Mouse (Mus musculus) intestine, embryonic 16.5 days (tissue): ENCODE measurements around the gene Dlg2. TPM values are rescaled to one million over a fixed set of nuclear protein-coding genes. Genes with fewer than 3 reads are reported as not detected.

Source experiments
- ATAC-seq: fragments of 200-750 bp; cut with Nextera tagmentation; 2 replicates; pipeline ENCODE4 v1.8.0; 2017; ENCODE audit warnings: moderate TSS enrichment, moderate library complexity
- H3K27ac ChIP-seq: fragments of 300-500 bp; sonication (generic); 2 replicates; pipeline ENCODE4 v1.5.1; 2014; ENCODE audit warnings: mild to moderate bottlenecking, low read length
- H3K27me3 ChIP-seq: fragments of 300-500 bp; sonication (generic); replicated peaks from 2 replicates; pipeline ENCODE4 v1.6.1; 2014; ENCODE audit warnings: low read length, control low read depth, mixed read lengths; ENCODE audit not compliant: control insufficient read depth, insufficient read depth
- H3K36me3 ChIP-seq: fragments of 300-500 bp; sonication (generic); 2 replicates; pipeline ENCODE4 v1.6.1; 2014; ENCODE audit warnings: low read length, control low read depth; ENCODE audit not compliant: control insufficient read depth, insufficient read depth
- H3K4me1 ChIP-seq: fragments of 300-500 bp; sonication (generic); 2 replicates; pipeline ENCODE4 v1.6.1; 2014; ENCODE audit warnings: low read length, control low read depth, mixed read lengths; ENCODE audit not compliant: control insufficient read depth, insufficient read depth
- H3K4me2 ChIP-seq: fragments of 300-500 bp; sonication (generic); 2 replicates; pipeline ENCODE4 v1.6.1; 2014; ENCODE audit warnings: low read depth, low read length, control low read depth
- H3K4me3 ChIP-seq: fragments of 300-500 bp; sonication (generic); 2 replicates; pipeline ENCODE4 v1.5.1; 2014; ENCODE audit warnings: mild to moderate bottlenecking, low read length
- H3K9ac ChIP-seq: fragments of 300-500 bp; sonication (generic); 2 replicates; pipeline ENCODE4 v1.6.1; 2014; ENCODE audit warnings: low read depth, low read length
- H3K9me3 ChIP-seq: fragments of 300-500 bp; sonication (generic); 2 replicates; pipeline ENCODE4 v1.6.1; 2016; ENCODE audit warnings: low read length, control low read depth; ENCODE audit not compliant: control insufficient read depth
- WGBS: fragments of 180-500 bp; shearing (Covaris S2); extraction: QIAGEN DNeasy Blood & Tissue Kit; methylation state at CpG from one replicate; pipeline ENCODE4 v1.1.7; 2014; 5-methylcytosine and 5-hydroxymethylcytosine counted together
- polyA plus RNA-seq: library from polyadenylated mRNA; unstranded; fragments of >200 nt; fragmentation: Nextera tagmentation; extraction: Ambion mirVana; gene quantifications from 2 replicates; pipeline ENCODE4 v1.2.1, GENCODE M21; 2015

The Dlg2 gene
- polyA plus RNA-seq, 1 experiment from 2014 or later, result 3.9 TPM

DNA sequence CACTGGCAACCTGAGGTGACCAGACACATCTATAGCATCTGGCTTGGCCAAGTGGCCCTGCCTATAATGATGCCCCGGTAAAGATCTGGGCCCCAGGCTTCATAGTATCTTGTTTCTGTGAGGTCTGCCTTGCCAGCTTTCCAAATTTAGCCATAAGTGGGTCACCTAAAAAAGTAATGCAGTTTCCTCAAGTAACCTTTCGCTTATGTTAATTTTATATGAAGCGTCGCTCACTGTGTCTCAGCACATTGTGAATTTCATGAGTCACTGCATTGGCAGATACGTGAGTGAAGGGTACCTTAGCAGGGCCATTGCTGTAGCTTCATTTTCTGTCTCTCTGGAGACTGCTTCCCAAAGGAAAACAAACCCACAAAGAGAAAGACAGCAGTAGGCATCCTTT, 912.8 kb downstream of the Dlg2 start:
- Histone ChIP-seq H3K9ac (no peak overlapping the region), H3K9me3 (no peaks in the 10 kb centered on the region), H3K4me2 (no peak overlapping the region), H3K4me3 (no peak overlapping the region), H3K27ac (no peak overlapping the region), H3K36me3 (no peaks in the 10 kb centered on the region), H3K27me3 (no peaks in the 10 kb centered on the region), H3K4me1 (no peaks in the 10 kb centered on the region)
- no peak for ATAC-seq
- WGBS, result 85% methylated on average over 5 of the region's 5 CpGs

GRCm38 (mm10) chr7:91397827-91398226, 921.4 kb downstream of the Dlg2 start:
- Histone ChIP-seq H3K36me3 (no peaks in the 10 kb centered on the region), H3K9ac (no peak overlapping the region), H3K4me1 (no peaks in the 10 kb centered on the region), H3K4me2 (no peak overlapping the region), H3K4me3 (no peak overlapping the region), H3K9me3 (no peaks in the 10 kb centered on the region), H3K27ac (no peak overlapping the region), H3K27me3 (no peaks in the 10 kb centered on the region)
- no peak for ATAC-seq
- WGBS, result 41% methylated on average over 3 of the region's 3 CpGs

DNA sequence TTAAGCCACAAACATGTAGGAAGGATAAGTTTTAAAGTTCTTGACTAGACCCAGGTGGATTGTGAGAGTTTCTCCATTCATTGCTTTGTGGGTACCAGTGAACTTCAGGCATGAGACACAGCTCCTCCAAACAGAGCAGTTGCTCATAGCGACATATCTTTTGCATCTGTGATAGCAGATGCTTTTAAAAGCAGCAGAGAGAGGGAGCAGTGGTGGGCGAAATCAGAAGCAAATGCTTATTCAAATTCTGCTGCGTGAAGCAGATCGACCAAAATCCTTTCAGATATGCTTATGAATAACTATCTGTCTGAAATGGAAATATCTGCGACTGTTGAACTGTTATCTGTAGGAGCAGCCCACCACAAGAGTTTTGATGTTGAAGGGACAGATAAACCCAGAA, 935.6 kb downstream of the Dlg2 start:
- no peak for ATAC-seq
- Histone ChIP-seq H3K4me3 (no peak overlapping the region), H3K27ac (no peak overlapping the region), H3K9me3 (no peaks in the 10 kb centered on the region), H3K36me3 (no peaks in the 10 kb centered on the region), H3K4me2 (no peak overlapping the region), H3K4me1 (no peaks in the 10 kb centered on the region), H3K9ac (no peak overlapping the region), H3K27me3 (no peaks in the 10 kb centered on the region)
- 82% methylated on average over 5 of the region's 5 CpGs for WGBS

- no peak overlapping the region for H3K4me2 ChIP-seq
- H3K36me3 ChIP-seq, result no peaks in the 10 kb centered on the region
- H3K27me3 ChIP-seq, result no peaks in the 10 kb centered on the region
- no peaks in the 10 kb centered on the region for H3K4me1 ChIP-seq
- H3K9ac ChIP-seq, result no peak overlapping the region
- no peak for ATAC-seq
- no peak overlapping the region for H3K27ac ChIP-seq
- no peak overlapping the region for H3K4me3 ChIP-seq
- WGBS, result 70% methylated on average over 2 of the region's 2 CpGs
- no peaks in the 10 kb centered on the region for H3K9me3 ChIP-seq
These were observed 937.7 kb downstream of the Dlg2 start for GRCm38 (mm10) chr7:91414150-91414549.

DNA sequence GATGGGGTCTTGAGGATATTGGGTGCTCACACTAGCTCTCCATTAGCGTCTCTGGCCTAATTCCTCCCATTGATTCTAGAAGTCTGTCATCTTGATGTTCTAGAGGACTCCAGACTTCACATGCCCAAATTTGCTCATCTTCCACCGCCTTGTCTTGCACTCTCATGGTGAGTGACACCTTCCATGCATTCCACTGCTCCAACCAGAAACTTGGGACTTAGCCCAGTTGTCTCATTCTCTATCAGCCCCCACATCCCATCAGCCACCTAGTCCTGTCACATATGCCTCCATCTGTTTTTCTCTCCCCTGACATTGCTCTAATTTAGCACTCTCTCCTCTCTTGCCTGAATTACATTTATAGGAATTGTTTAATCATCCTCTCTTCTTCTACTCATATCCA, 938.3 kb downstream of the Dlg2 start:
- no peaks in the 10 kb centered on the region for H3K36me3 ChIP-seq
- H3K27ac ChIP-seq, result no peak overlapping the region
- no peak overlapping the region for H3K4me3 ChIP-seq
- no peaks in the 10 kb centered on the region for H3K9me3 ChIP-seq
- no peak overlapping the region for H3K9ac ChIP-seq
- no peak for ATAC-seq
- H3K4me1 ChIP-seq, result no peaks in the 10 kb centered on the region
- H3K4me2 ChIP-seq, result no peak overlapping the region
- H3K27me3 ChIP-seq, result no peaks in the 10 kb centered on the region
- WGBS, result 85% methylated on average over 2 of the region's 2 CpGs

DNA sequence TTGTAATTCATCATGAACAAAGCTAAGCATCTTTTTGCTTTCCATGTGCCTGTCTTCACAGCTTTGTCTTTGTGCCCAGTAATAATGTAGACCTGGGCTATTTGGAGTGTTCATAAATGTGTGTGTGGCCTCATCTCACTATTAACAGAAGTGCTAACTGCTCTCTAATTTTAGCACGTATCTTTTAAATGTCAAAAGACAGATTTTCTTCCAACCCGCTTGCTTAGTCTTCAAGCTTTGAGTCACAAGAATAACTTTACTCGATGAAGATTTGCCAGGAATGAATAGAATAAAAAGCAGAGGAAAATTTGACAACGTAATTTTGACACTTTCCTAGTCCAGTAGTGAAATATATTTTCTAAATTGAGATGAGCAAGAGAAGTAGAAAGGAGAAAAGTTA, 943.7 kb downstream of the Dlg2 start:
- no peak overlapping the region for H3K4me2 ChIP-seq
- no peaks in the 10 kb centered on the region for H3K9me3 ChIP-seq
- no peak overlapping the region for H3K4me3 ChIP-seq
- WGBS, result 84% methylated on average over 4 of the region's 4 CpGs
- H3K4me1 ChIP-seq, result no peaks in the 10 kb centered on the region
- H3K27ac ChIP-seq, result no peak overlapping the region
- no peak for ATAC-seq
- H3K9ac ChIP-seq, result no peak overlapping the region
- H3K27me3 ChIP-seq, result no peaks in the 10 kb centered on the region
- no peaks in the 10 kb centered on the region for H3K36me3 ChIP-seq

DNA sequence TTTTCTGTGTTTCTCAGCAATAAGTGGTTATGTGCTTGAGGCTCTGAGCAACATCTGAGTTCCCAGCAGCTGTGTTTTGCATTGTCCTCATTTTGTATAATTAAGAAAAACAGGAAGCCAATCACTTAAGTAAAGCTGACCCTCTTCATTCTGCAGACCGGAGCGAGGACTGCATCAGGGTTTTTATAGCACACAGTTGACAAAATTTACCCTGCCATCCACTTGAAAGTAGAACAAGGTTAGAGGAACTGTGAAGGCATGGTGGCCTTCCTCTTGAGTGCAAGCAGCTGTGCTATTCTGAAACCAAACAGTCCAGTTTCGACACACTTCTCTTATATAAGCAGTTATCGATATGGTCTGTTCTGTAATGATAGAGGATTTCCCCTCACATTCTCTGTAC, 947.3 kb downstream of the Dlg2 start:
- no peak overlapping the region for H3K27ac ChIP-seq
- H3K36me3 ChIP-seq, result no peaks in the 10 kb centered on the region
- no peak overlapping the region for H3K4me2 ChIP-seq
- peak; percentile 71; the same call in 1 of the 2 replicates for ATAC-seq
- H3K9ac ChIP-seq, result no peak overlapping the region
- no peaks in the 10 kb centered on the region for H3K9me3 ChIP-seq
- no peak overlapping the region for H3K4me3 ChIP-seq
- no peaks in the 10 kb centered on the region for H3K4me1 ChIP-seq
- no peaks in the 10 kb centered on the region for H3K27me3 ChIP-seq
- 44% methylated on average over 4 of the region's 4 CpGs for WGBS

GRCm38 (mm10) chr7:91429712-91430275, 953.3 kb downstream of the Dlg2 start:
- H3K4me1 ChIP-seq, result no peaks in the 10 kb centered on the region
- H3K9ac ChIP-seq, result no peak overlapping the region
- H3K4me3 ChIP-seq, result no peak overlapping the region
- no peak overlapping the region for H3K27ac ChIP-seq
- H3K4me2 ChIP-seq, result no peak overlapping the region
- WGBS, result 84% methylated on average over 5 of the region's 5 CpGs
- H3K27me3 ChIP-seq, result no peaks in the 10 kb centered on the region
- no peaks in the 10 kb centered on the region for H3K36me3 ChIP-seq
- ATAC-seq, result no peak
- H3K9me3 ChIP-seq, result no peaks in the 10 kb centered on the region

DNA sequence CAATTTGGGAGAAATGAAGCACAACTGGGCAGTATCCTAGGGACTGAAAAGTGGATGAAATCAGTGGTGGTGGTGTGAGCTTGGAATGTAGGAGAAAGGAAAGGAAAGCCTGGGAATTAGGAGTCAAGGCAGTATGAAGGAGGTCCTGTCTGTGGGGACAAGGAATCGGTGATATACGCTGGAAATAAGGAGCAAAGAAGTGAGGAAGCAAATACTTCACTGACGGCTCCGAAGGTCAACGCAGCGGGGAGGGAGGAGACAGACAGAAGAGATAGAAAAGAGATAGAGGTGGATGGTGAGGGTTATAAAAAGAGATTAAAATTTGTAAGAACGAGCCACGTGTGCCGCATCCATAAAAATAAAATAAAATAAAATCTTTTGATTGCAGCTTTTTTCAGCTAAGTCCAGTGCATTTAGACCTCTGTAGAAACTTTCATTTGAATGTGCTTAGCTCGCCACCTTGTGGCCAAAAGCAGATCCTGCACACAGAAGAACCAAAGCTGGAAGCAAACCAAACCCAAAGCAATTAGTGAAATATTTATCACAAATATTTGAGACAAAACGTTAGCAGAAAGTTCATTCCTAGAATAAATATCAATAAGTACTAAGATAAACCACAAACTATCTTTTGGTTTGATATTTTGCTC, 955.2 kb downstream of the Dlg2 start:
- Histone ChIP-seq H3K9me3 (no peaks in the 10 kb centered on the region), H3K27ac (no peak overlapping the region), H3K9ac (no peak overlapping the region), H3K4me2 (no peak overlapping the region), H3K4me3 (no peak overlapping the region), H3K27me3 (no peaks in the 10 kb centered on the region), H3K36me3 (no peaks in the 10 kb centered on the region), H3K4me1 (no peaks in the 10 kb centered on the region)
- 35% methylated on average over 11 of the region's 11 CpGs for WGBS
- 0 out of 2 replicates have a peak, but pooled peaks have one; percentile 53 for ATAC-seq

- H3K4me1 ChIP-seq, result no peaks in the 10 kb centered on the region
- H3K36me3 ChIP-seq, result no peaks in the 10 kb centered on the region
- H3K9me3 ChIP-seq, result no peaks in the 10 kb centered on the region
- no peak overlapping the region for H3K4me3 ChIP-seq
- H3K27ac ChIP-seq, result no peak overlapping the region
- ATAC-seq, result no peak
- WGBS, result 93% methylated on average over 4 of the region's 4 CpGs
- no peak overlapping the region for H3K4me2 ChIP-seq
- H3K9ac ChIP-seq, result no peak overlapping the region
- H3K27me3 ChIP-seq, result no peaks in the 10 kb centered on the region
These were observed 956.1 kb downstream of the Dlg2 start for GRCm38 (mm10) chr7:91432563-91432962.
